Mouse (Mus musculus) inflammation-experienced regulatory T-cells (primary cell): ENCODE results near the gene 6030498E09Rik. TPM values are rescaled to one million over a fixed set of nuclear protein-coding genes. Genes with fewer than 3 reads are reported as not detected.

ENCODE experiments used
- polyA plus RNA-seq, 2 experiments: library from polyadenylated mRNA; unstranded; fragments of 100-300 nt; shearing (Covaris generic); gene quantifications; one replicate each; pipeline ENCODE4 v1.2.1; 2017

The 6030498E09Rik gene
- polyA plus RNA-seq: under 1 TPM in 1 of 2 experiments, not detected in 1; 0.97 TPM

DNA sequence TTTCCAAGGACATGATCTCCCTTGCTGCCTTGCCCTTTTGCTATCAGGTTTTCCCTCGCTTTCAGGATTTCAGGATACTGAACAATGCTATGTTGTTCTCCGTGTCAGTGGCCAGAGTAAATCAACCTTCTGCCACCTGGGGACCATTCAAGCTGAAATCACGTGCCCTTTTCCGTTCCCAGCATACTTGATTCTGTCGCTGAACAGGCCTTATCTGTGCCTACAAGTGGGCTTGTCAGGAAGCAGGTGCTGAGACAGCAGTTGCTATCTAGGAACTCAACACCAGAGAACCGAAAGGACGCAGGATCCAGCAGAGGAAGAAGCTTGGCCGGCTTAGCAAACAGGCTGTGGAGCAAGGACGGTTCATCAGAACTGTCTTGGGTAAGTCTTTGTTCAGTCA is at the start of gene 6030498E09Rik:
TSS of gene 6030498E09Rik (plus strand) at position 194 of the 400 bp plus-strand sequence.

Other genes starting within 250 kb of the 6030498E09Rik start
- gene Cul4b, start 196.5 kb upstream of the 6030498E09Rik start, polyA plus RNA-seq: 10 to 100 TPM; 28.4 to 29.3 TPM
- gene Mcts1, start 172.1 kb upstream of the 6030498E09Rik start, polyA plus RNA-seq: 100 to 1,000 TPM; 128 to 150 TPM
- gene C1galt1c1, start 137.6 kb upstream of the 6030498E09Rik start, polyA plus RNA-seq: 10 to 100 TPM; 22.5 to 26.1 TPM